Mouse (Mus musculus): Measurements from ENCODE around the gene Ntm. TPM values are rescaled to one million over a fixed set of nuclear protein-coding genes. Genes with fewer than 3 reads are reported as not detected.
A peak's percentile ranks its signal among the peaks of the same experiment; 100 is the strongest.

Gene Ntm
- total and polyA plus RNA-seq, 3 experiments: not detected

DNA sequence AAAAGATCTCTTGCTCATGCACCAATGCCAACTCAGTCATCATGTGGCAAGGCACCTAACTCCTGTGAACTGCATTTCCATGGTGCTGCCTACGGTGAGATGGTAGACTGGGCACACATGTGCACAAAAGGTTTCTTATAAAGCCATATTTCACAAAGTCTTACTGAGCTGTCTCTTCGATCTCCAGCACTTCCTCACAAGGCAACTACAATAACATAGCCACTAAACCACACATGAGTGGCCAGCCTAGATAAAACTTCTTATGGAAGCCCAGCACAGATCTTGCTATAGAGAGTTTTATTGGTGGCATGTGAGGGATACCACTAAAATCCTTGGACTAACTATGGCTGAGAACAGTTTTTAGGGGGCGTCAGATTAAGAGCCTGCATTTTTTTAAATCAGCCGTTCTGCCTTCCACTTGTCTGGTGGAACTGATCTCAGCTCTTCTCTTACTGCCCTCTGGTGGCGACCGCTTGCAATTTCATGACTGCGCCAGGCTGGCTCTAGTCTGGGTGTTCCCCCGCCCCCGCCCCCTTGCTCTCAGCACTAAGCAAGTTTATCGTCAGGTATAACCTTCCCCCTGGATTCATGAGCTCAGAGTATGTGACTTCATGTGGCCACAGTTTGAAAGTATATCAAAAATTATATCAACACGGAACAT lies 319.8 kb downstream of the Ntm start:
- Histone ChIP-seq H3K27me3 (ENCODE audit: control insufficient read depth in 1 of 2, insufficient read depth in 2 of 2, low read length in 2 of 2) (no peaks in the 10 kb centered on the region), H3K4me3 (ENCODE audit: control insufficient read depth in 1 of 2, insufficient read depth in 1 of 2, low read depth in 2 of 2, low read length in 2 of 2) (no peak overlapping the region), H3K27ac (ENCODE audit: control insufficient read depth, low read depth, low read length) (no peak overlapping the region), H3K79me2 (ENCODE audit: control insufficient read depth, insufficient read depth, low read length, poor library complexity) (no peaks in the 10 kb centered on the region), H3K9ac (ENCODE audit: control insufficient read depth, low read depth, low read length, poor library complexity, severe bottlenecking) (no peak overlapping the region), H3K9me3 (replicated peaks; ENCODE audit: insufficient read depth, low read length) (no peaks in the 10 kb centered on the region), H3K4me1 (ENCODE audit: control insufficient read depth in 1 of 2, insufficient read depth in 2 of 2, low read length in 2 of 2) (no peaks in the 10 kb centered on the region), H3K36me3 (ENCODE audit: control insufficient read depth in 1 of 2, insufficient read depth in 2 of 2, low read length in 2 of 2) (no peaks in the 10 kb centered on the region)
- peak; percentile 24 for DNase-seq (ENCODE audit: low read depth, low spot score)
- 0 out of 2 replicates have a peak, but pooled peaks have one; percentile 9 for TF ChIP-seq SMC3 (IDR thresholded peaks at IDR 0.05; ENCODE audit: low read depth, low read length)
- TF ChIP-seq USF2 (IDR thresholded peaks at IDR 0.05; ENCODE audit: borderline replicate concordance in 1 of 2, insufficient read depth in 1 of 2, low read depth in 1 of 2, low read length in 2 of 2): no peak
- no peak for TF ChIP-seq POLR2A (IDR thresholded peaks at IDR 0.05; ENCODE audit: control insufficient read depth in 1 of 2, insufficient read depth in 1 of 2, low read depth in 1 of 2, low read length in 2 of 2, poor library complexity in 1 of 2)
- peak; percentile 34 to 67 (median 39) for TF ChIP-seq CTCF (IDR thresholded peaks at IDR 0.05 in 2 of 3, conservative IDR thresholded peaks at IDR 0.05 in 1 of 3; ENCODE audit: control insufficient read depth in 1 of 3, insufficient read depth in 1 of 3, low read depth in 2 of 3, low read length in 3 of 3, poor library complexity in 1 of 3, severe bottlenecking in 1 of 3)

DNA sequence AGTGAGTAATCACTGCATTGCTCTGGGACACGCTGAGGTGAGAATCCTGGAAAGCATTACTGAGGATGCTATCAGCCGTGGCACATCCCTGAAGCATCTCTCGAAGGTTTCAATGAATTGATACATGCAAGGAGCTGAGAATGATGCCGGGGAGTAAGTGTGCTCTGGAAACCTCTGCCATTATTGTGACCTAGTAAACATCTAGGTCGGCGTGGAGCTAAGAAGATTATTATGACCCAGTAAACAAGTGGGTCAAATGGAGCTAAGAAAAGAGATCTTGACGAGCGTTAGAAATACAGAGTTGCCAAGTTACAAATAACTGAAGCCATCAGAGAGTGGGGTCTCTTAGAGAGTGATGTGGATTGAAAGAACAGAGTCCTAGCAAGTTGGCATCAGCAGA lies 325.6 kb downstream of the Ntm start:
- H3K27me3 ChIP-seq (ENCODE audit: control insufficient read depth in 1 of 2, insufficient read depth in 2 of 2, low read length in 2 of 2): no peaks in the 10 kb centered on the region
- TF ChIP-seq HCFC1 (IDR thresholded peaks at IDR 0.05; ENCODE audit: low read depth, low read length) (no peak), E2F4 (IDR thresholded peaks at IDR 0.05; ENCODE audit: borderline replicate concordance, low read depth, low read length) (no peak), EP300 (IDR thresholded peaks at IDR 0.05; ENCODE audit: low read depth in 1 of 2, low read length in 2 of 2) (no peak), ETS1 (IDR thresholded peaks at IDR 0.05; ENCODE audit: low read depth, low read length) (no peak), USF2 (IDR thresholded peaks at IDR 0.05; ENCODE audit: borderline replicate concordance in 1 of 2, insufficient read depth in 1 of 2, low read depth in 1 of 2, low read length in 2 of 2) (no peak), ELF1 (IDR thresholded peaks at IDR 0.05; ENCODE audit: low read depth, low read length) (no peak), ZKSCAN1 (IDR thresholded peaks at IDR 0.05; ENCODE audit: low read depth, low read length) (no peak), MAFK (IDR thresholded peaks at IDR 0.05; ENCODE audit: borderline replicate concordance, low read depth, low read length) (no peak), MYC (IDR thresholded peaks at IDR 0.05; ENCODE audit: low read depth, low read length) (no peak), MEF2A (IDR thresholded peaks at IDR 0.05; ENCODE audit: extremely low read depth, insufficient replicate concordance, low read depth, low read length, poor library complexity, severe bottlenecking) (no peak), MYB (IDR thresholded peaks at IDR 0.05; ENCODE audit: low read depth, low read length) (no peak), CTCF (IDR thresholded peaks at IDR 0.05 in 2 of 3, conservative IDR thresholded peaks at IDR 0.05 in 1 of 3; ENCODE audit: control insufficient read depth in 1 of 3, insufficient read depth in 1 of 3, low read depth in 2 of 3, low read length in 3 of 3, poor library complexity in 1 of 3, severe bottlenecking in 1 of 3) (no peak), ZMIZ1 (IDR thresholded peaks at IDR 0.05; ENCODE audit: low read depth, low read length) (no peak), MAZ (IDR thresholded peaks at IDR 0.05; ENCODE audit: low read depth, low read length) (no peak)
- DNase-seq (ENCODE audit: low read depth, low spot score): no peak
- H3K9me3 ChIP-seq (replicated peaks; ENCODE audit: insufficient read depth, low read length): no peaks in the 10 kb centered on the region
- H3K79me2 ChIP-seq (ENCODE audit: control insufficient read depth, insufficient read depth, low read length, poor library complexity): no peaks in the 10 kb centered on the region
- no peaks in the 10 kb centered on the region for H3K36me3 ChIP-seq (ENCODE audit: control insufficient read depth in 1 of 2, insufficient read depth in 2 of 2, low read length in 2 of 2)
- H3K4me1 ChIP-seq (ENCODE audit: control insufficient read depth in 1 of 2, insufficient read depth in 2 of 2, low read length in 2 of 2): no peaks in the 10 kb centered on the region
- no peak overlapping the region for H3K27ac ChIP-seq (ENCODE audit: control insufficient read depth, low read depth, low read length)
- no peak overlapping the region for H3K9ac ChIP-seq (ENCODE audit: control insufficient read depth, low read depth, low read length, poor library complexity, severe bottlenecking)
- H3K4me3 ChIP-seq (ENCODE audit: control insufficient read depth in 1 of 2, insufficient read depth in 1 of 2, low read depth in 2 of 2, low read length in 2 of 2): no peak overlapping the region

Data from MEL (cell line).